Mouse (Mus musculus): Measurements from ENCODE around the gene Prlh. TPM values are rescaled to one million over a fixed set of nuclear protein-coding genes. Genes with fewer than 3 reads are reported as not detected.

The Prlh gene
- total and polyA plus RNA-seq, 3 experiments, result not detected

DNA sequence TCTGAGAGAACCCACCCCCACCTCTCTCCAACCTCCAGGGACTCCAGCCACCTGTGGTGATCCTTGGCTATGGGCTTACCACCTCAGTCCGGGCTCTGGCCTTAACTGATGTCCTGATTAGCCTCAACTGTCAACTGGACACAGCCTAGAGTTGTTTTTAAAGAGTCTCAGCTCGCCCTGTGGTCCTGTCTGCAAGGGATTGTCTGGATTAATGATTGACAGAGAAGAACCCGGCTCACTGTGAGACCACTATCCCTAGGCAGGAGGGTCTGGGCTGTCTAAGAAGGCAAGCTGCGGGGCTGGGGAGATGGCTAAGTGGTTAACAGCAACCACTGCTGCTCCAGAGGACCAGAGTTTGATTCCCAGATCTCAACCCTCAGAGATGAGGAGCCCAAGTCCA, 9.6 kb downstream of the Prlh start:
- Histone ChIP-seq H3K36me3 (ENCODE audit: control insufficient read depth, insufficient read depth, low read length) (no peaks in the 10 kb centered on the region), H3K27me3 (ENCODE audit: control insufficient read depth, insufficient read depth, low read length) (no peaks in the 10 kb centered on the region), H3K4me3 (no peak overlapping the region), H3K27ac (no peak overlapping the region), H3K9ac (ENCODE audit: low read depth, low read length) (no peak overlapping the region), H3K79me2 (replicated peaks; ENCODE audit: control insufficient read depth, insufficient read depth, low read length) (no peaks in the 10 kb centered on the region), H3K4me1 (ENCODE audit: control insufficient read depth, insufficient read depth, low read length) (peaks cover 2% of the 10 kb centered on the region; the same call in 1 of the 2 replicates)
- 54% methylated on average over 4 of the region's 4 CpGs for WGBS
- intact Hi-C loops (cut with DNase I), result no loop called here
- TF ChIP-seq EP300 (IDR thresholded peaks at IDR 0.05; ENCODE audit: insufficient read depth, low read depth, low read length), result no peak
- TF ChIP-seq CTCF (IDR thresholded peaks at IDR 0.05), result no peak
- TF ChIP-seq POLR2A (IDR thresholded peaks at IDR 0.05; ENCODE audit: insufficient read depth, low read depth, low read length), result no peak
- no peak for DNase-seq

DNA sequence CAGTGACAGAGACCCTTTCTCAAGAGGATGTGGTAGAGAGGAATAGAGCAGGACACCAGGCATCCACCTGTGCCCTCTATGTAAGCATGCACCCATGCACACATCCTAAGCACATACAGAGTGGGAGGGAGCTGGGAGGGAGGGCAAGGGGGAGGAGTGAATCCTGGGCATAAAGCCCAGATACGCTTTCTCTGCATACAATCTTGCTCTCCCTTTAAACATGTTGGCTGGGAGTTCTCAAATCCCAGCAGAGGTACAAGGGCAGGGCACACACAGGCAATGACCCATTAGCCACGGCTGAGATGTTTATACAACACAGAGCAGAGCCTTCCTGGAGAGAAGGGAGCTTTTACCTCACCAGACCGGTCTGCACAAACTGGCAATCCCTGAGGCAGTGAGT, 10.1 kb downstream of the Prlh start:
- no peaks in the 10 kb centered on the region for H3K79me2 ChIP-seq (replicated peaks; ENCODE audit: control insufficient read depth, insufficient read depth, low read length)
- H3K36me3 ChIP-seq (ENCODE audit: control insufficient read depth, insufficient read depth, low read length), result no peaks in the 10 kb centered on the region
- H3K27me3 ChIP-seq (ENCODE audit: control insufficient read depth, insufficient read depth, low read length), result no peaks in the 10 kb centered on the region
- no peak for TF ChIP-seq POLR2A (IDR thresholded peaks at IDR 0.05; ENCODE audit: insufficient read depth, low read depth, low read length)
- TF ChIP-seq EP300 (IDR thresholded peaks at IDR 0.05; ENCODE audit: insufficient read depth, low read depth, low read length), result no peak
- no peak for TF ChIP-seq CTCF (IDR thresholded peaks at IDR 0.05)
- WGBS, result 16% methylated on average over 3 of the region's 3 CpGs
- H3K27ac ChIP-seq, result no peak overlapping the region
- H3K4me1 ChIP-seq (ENCODE audit: control insufficient read depth, insufficient read depth, low read length), result peaks cover 4% of the 10 kb centered on the region; the same call in 1 of the 2 replicates
- no peak overlapping the region for H3K9ac ChIP-seq (ENCODE audit: low read depth, low read length)
- no peak for DNase-seq
- no peak overlapping the region for H3K4me3 ChIP-seq
- intact Hi-C loops (cut with DNase I), result no loop called here

DNA sequence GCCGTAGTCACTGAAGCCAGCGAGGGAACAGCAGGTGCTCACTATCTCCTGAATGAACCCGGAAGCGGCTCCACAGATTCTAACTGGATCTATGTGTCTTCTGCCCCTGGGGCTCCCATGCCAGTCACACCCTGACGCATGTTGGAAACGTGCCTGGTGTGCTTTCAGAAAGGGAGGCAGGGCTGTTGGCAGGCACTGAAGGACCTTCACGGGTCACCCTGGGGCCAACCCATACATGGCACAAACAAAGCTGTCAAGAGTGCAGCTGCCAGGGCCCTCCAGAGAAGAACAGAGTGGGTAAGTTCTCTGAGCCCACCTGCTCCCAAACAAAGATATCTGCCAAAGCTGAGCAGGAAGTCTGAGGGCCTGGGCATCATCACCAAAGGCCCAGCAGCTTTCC, 14.7 kb downstream of the Prlh start:
- TF ChIP-seq EP300 (IDR thresholded peaks at IDR 0.05; ENCODE audit: insufficient read depth, low read depth, low read length), result peak; percentile 62; the same call in 1 of the 2 replicates
- no peak for TF ChIP-seq POLR2A (IDR thresholded peaks at IDR 0.05; ENCODE audit: insufficient read depth, low read depth, low read length)
- H3K4me1 ChIP-seq (ENCODE audit: control insufficient read depth, insufficient read depth, low read length), result peaks cover 4% of the 10 kb centered on the region; the same call in 1 of the 2 replicates

DNA sequence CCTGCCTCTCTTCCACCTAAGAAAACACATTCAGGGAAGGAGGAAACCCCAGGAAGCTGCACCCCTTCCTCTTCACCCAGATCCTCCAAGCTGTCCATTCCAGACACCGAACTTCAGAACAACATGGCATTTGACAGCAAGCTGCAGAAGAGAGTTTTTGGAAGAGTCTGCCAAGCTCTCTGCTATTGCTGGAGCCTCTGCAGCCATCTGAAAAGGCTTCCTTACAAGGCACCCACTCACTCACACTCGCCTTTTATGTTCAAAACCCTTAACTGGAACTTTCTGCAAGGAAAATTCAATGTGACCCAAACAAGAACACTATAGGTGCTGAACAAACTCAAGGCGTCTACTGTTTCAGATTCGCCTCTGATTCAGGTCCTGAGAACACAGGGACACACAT, 15.7 kb downstream of the Prlh start:
- H3K9ac ChIP-seq (ENCODE audit: low read depth, low read length), result no peak overlapping the region
- H3K4me3 ChIP-seq, result no peak overlapping the region
- no peaks in the 10 kb centered on the region for H3K79me2 ChIP-seq (replicated peaks; ENCODE audit: control insufficient read depth, insufficient read depth, low read length)
- WGBS, result 65% methylated on average over 4 of the region's 4 CpGs
- H3K36me3 ChIP-seq (ENCODE audit: control insufficient read depth, insufficient read depth, low read length), result no peaks in the 10 kb centered on the region
- peaks cover 6% of the 10 kb centered on the region for H3K4me1 ChIP-seq (ENCODE audit: control insufficient read depth, insufficient read depth, low read length)
- intact Hi-C loops (cut with DNase I), result no loop called here
- TF ChIP-seq EP300 (IDR thresholded peaks at IDR 0.05; ENCODE audit: insufficient read depth, low read depth, low read length), result no peak
- TF ChIP-seq POLR2A (IDR thresholded peaks at IDR 0.05; ENCODE audit: insufficient read depth, low read depth, low read length), result no peak
- no peak for TF ChIP-seq CTCF (IDR thresholded peaks at IDR 0.05)
- H3K27me3 ChIP-seq (ENCODE audit: control insufficient read depth, insufficient read depth, low read length), result no peaks in the 10 kb centered on the region
- no peak overlapping the region for H3K27ac ChIP-seq
- no peak for DNase-seq

More for the DNA sequence above, 14.7 kb downstream of the Prlh start:
- intact Hi-C loops (cut with DNase I), result no loop called here
- H3K27ac ChIP-seq, result peak overlapping the region; percentile 47
- H3K4me3 ChIP-seq, result no peak overlapping the region
- no peak overlapping the region for H3K9ac ChIP-seq (ENCODE audit: low read depth, low read length)
- WGBS, result 47% methylated on average over 7 of the region's 7 CpGs
- no peaks in the 10 kb centered on the region for H3K79me2 ChIP-seq (replicated peaks; ENCODE audit: control insufficient read depth, insufficient read depth, low read length)
- H3K27me3 ChIP-seq (ENCODE audit: control insufficient read depth, insufficient read depth, low read length), result no peaks in the 10 kb centered on the region
- H3K36me3 ChIP-seq (ENCODE audit: control insufficient read depth, insufficient read depth, low read length), result no peaks in the 10 kb centered on the region
- DNase-seq, result peak; percentile 68 to 79

DNA sequence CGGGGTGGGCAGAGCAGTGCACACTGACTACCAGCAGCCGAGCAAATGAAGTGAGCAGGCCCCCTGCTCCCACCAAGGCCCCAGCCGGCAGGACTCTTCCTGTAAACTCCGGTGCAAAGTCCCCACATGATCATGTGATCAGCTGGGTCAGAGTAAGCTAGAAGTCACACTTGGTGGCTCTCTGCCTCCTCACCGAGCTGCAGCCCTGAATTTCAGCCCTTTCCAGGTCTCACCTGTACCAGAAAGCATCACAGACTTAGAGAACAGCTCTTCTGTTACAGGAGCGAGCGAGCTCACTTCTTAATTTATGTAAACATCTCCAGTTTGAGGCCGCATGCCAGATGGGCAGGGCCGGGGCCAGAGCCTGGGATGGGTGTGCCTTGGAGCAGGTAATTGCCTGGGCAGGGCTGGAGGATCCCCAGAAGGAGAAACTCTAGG, 16.5 kb downstream of the Prlh start, which contains the start of gene Rab17:
Rab17 (minus strand) TSS at position 315 of the 438 bp plus-strand sequence.
- no peak for DNase-seq

DNA sequence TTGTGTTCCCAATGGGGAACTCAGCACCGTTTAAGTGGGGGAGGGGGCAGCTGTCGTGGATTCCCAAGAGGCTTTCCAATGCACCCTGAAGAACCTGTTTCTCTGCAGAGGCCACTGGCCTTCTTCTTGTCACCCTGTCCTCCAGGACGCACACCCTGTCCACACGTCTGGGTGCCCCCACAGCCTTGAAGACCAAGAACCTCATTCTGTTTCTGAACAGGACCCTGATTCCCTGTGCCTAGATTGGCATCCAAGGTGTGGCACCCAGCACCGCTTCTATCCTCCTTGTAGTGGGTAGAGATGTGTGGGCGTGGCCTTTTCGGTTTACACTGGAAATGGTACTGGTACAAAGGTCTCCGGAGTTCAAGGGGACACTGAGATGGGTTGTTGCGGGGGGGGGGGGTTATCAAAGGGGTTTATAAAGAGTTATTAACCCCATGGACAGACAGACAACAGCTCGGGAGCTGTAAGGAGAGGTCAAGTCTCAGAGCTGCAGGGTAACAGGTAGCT, 17.0 kb downstream of the Prlh start:
- TF ChIP-seq POLR2A (IDR thresholded peaks at IDR 0.05; ENCODE audit: insufficient read depth, low read depth, low read length), result no peak
- no peak for TF ChIP-seq EP300 (IDR thresholded peaks at IDR 0.05; ENCODE audit: insufficient read depth, low read depth, low read length)
- WGBS, result 79% methylated on average over 10 of the region's 10 CpGs
- H3K27me3 ChIP-seq (ENCODE audit: control insufficient read depth, insufficient read depth, low read length), result no peaks in the 10 kb centered on the region
- H3K9ac ChIP-seq (ENCODE audit: low read depth, low read length), result no peak overlapping the region
- H3K79me2 ChIP-seq (replicated peaks; ENCODE audit: control insufficient read depth, insufficient read depth, low read length), result no peaks in the 10 kb centered on the region
- no peaks in the 10 kb centered on the region for H3K36me3 ChIP-seq (ENCODE audit: control insufficient read depth, insufficient read depth, low read length)
- no peak overlapping the region for H3K4me3 ChIP-seq
- H3K27ac ChIP-seq, result no peak overlapping the region
- intact Hi-C loops (cut with DNase I), result loop anchor here (5.0 kb wide), 2 partner anchors 207 to 267 kb away; partner anchors contain the start of gene Ramp1
- DNase-seq, result no peak
- peaks cover 6% of the 10 kb centered on the region for H3K4me1 ChIP-seq (ENCODE audit: control insufficient read depth, insufficient read depth, low read length)

More for the DNA sequence above, 16.5 kb downstream of the Prlh start, which contains the start of gene Rab17:
- 49% methylated on average over 9 of the region's 9 CpGs for WGBS
- Histone ChIP-seq H3K27me3 (ENCODE audit: control insufficient read depth, insufficient read depth, low read length) (no peaks in the 10 kb centered on the region), H3K79me2 (replicated peaks; ENCODE audit: control insufficient read depth, insufficient read depth, low read length) (no peaks in the 10 kb centered on the region), H3K4me3 (no peak within 1 kb of the TSS), H3K4me1 (ENCODE audit: control insufficient read depth, insufficient read depth, low read length) (peaks cover 6% of the 10 kb centered on the region), H3K27ac (no peak within 1 kb of the TSS), H3K36me3 (ENCODE audit: control insufficient read depth, insufficient read depth, low read length) (no peaks in the 10 kb centered on the region), H3K9ac (ENCODE audit: low read depth, low read length) (no peak within 1 kb of the TSS)
- TF ChIP-seq EP300 (IDR thresholded peaks at IDR 0.05; ENCODE audit: insufficient read depth, low read depth, low read length) (no peak), CTCF (IDR thresholded peaks at IDR 0.05) (no peak), POLR2A (IDR thresholded peaks at IDR 0.05; ENCODE audit: insufficient read depth, low read depth, low read length) (no peak)
- intact Hi-C loops (cut with DNase I), result no loop called here
